Mouse (Mus musculus): ENCODE data around the gene Pla2g1b. TPM values are rescaled to one million over a fixed set of nuclear protein-coding genes. Genes with fewer than 3 reads are reported as not detected.
"Not testable (repeated sequence)": the region's sequence is repeated elsewhere in the genome, so short reads cannot be mapped to it uniquely, and the experiment has no call there.

Pla2g1b gene
- polyA plus RNA-seq, 1 experiment from 2014 or later = not detected

DNA sequence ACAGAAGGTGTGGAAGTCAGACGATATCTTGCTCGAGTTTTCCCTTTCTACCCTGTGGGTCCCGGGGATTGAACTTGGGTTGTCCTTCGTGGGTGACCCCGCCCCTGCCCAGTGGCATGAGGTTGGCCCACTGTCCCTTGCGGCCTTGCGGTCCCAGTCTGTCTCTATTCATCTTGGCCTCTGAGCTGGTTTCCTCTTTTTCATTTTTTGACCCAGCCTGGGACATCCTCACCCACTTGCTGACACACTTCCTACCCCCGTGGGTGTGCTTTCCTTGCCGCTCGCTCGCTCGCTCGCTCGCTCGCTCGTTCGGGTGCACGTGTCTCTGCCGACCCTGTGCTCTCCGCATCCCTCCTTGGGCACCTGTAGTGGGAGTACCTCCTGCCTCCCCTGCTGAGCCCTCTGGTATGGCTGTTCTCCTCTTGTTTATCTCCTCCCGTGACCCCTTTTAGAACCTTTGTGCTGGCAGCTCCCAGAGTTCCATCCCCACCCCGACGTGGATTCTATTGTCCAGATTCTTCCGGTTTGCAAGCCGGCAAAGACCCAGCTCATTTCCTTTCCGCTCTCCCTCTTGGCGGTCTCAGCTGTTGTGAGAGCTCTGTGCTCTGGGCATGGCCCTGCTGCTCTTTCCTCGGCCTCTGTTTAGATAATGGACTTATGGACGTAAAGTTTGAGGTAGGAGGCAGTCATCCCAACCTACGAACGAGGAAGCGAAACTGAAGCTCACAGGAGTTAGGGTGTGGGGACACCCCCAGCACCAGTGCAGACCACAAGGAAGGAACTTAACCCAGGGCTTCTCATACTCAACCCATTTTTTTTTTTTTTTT lies 50.2 kb downstream of the Pla2g1b start:
- peak overlapping the region; percentile 66 for H3K27ac ChIP-seq
- peaks cover 50% of the 10 kb centered on the region for H3K4me1 ChIP-seq
- no peaks in the 10 kb centered on the region for H3K27me3 ChIP-seq (ENCODE audit: poor library complexity, severe bottlenecking)
- WGBS = 86% methylated on average over 32 of the region's 32 CpGs
- DNase-seq (ENCODE audit: extremely low spot score, low spot score) = no peak
- H3K4me3 ChIP-seq = no peak overlapping the region
- H3K36me3 ChIP-seq (replicated peaks) = peaks cover 38% of the 10 kb centered on the region
- H3K9me3 ChIP-seq = no peaks in the 10 kb centered on the region

- WGBS = 92% methylated on average over 7 of the region's 7 CpGs
- H3K36me3 ChIP-seq (replicated peaks) = peaks cover 37% of the 10 kb centered on the region
- peaks cover 53% of the 10 kb centered on the region for H3K4me1 ChIP-seq
- no peaks in the 10 kb centered on the region for H3K27me3 ChIP-seq (ENCODE audit: poor library complexity, severe bottlenecking)
- no peak overlapping the region for H3K4me3 ChIP-seq
- DNase-seq (ENCODE audit: extremely low spot score, low spot score) = no peak
- H3K27ac ChIP-seq = no peak overlapping the region
- no peaks in the 10 kb centered on the region for H3K9me3 ChIP-seq
These were observed 50.8 kb downstream of the Pla2g1b start for GRCm38 (mm10) chr5:115516908-115517307.

DNA sequence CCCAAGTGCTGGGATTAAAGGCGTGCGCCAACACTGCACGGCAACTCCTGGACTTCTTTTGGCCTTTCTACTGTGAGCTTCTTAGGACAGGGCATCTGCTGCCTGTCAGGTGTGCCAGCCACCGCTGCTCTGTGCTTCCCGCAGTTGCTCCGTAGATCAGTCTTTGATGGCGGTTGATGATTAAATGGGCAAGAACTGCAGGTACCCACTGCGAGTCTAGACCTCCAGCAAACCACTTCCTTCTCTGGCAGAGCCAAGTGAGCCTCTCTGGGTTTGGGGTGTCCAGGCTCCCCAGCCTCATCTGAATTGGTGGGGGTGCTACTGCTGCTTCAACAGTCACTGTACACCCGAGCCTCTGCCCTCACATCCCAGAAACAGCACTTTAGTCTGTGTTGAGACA lies 51.4 kb downstream of the Pla2g1b start:
- Histone ChIP-seq H3K36me3 (replicated peaks) (peaks cover 33% of the 10 kb centered on the region), H3K9me3 (no peaks in the 10 kb centered on the region), H3K27ac (no peak overlapping the region), H3K4me1 (peaks cover 56% of the 10 kb centered on the region), H3K27me3 (ENCODE audit: poor library complexity, severe bottlenecking) (no peaks in the 10 kb centered on the region), H3K4me3 (no peak overlapping the region)
- 95% methylated on average over 9 of the region's 9 CpGs for WGBS
- no peak for DNase-seq (ENCODE audit: extremely low spot score, low spot score)

- Histone ChIP-seq H3K4me1 (peaks cover 63% of the 10 kb centered on the region), H3K36me3 (replicated peaks) (peaks cover 33% of the 10 kb centered on the region)
- DNase-seq (ENCODE audit: extremely low spot score, low spot score); H3K4me3 ChIP-seq; H3K27me3 ChIP-seq (ENCODE audit: poor library complexity, severe bottlenecking); H3K9me3 ChIP-seq; H3K27ac ChIP-seq: not testable (repeated sequence)
- WGBS = 97% methylated on average over 8 of the region's 8 CpGs
These were observed 52.2 kb downstream of the Pla2g1b start for GRCm38 (mm10) chr5:115518214-115518613.

DNA sequence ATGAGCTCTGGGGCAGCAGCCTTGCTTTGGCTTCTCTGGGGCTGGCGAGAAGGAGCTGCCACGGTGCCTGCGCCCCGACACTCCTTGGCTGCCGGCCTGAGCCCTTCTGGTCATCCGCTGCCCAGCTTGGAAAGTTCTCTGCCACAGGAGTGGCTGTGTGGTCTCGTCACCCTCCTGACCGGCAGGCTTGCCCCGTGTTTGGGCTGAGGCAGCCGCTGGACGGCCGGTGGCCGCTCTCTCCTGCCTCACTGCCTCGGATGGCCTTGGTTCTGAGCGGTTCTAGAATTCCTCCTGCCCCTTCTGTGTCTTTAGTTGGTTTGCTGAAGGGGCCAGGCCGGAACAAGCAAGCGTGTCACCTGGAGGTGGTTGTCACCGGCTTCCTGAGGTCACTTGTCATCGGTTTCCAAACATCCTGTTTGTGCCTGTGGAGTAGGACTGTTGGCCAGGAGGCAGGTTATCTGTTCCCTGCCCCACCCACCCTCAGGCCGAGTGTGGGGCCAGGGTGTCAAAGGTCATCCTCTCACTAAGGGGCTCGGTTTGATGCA lies 54.3 kb downstream of the Pla2g1b start:
- no peak for DNase-seq (ENCODE audit: extremely low spot score, low spot score)
- no peaks in the 10 kb centered on the region for H3K9me3 ChIP-seq

GRCm38 (mm10) chr5:115521553-115522461 lies 55.7 kb downstream of the Pla2g1b start:
- Histone ChIP-seq H3K4me3 (no peak overlapping the region), H3K9me3 (no peaks in the 10 kb centered on the region), H3K27me3 (ENCODE audit: poor library complexity, severe bottlenecking) (no peaks in the 10 kb centered on the region), H3K27ac (peak overlapping the region; percentile 69), H3K36me3 (replicated peaks) (peaks cover 15% of the 10 kb centered on the region), H3K4me1 (peaks cover 69% of the 10 kb centered on the region)
- 66% methylated on average over 21 of the region's 21 CpGs for WGBS
- DNase-seq (ENCODE audit: extremely low spot score, low spot score) = no peak

More for the DNA sequence above, 54.3 kb downstream of the Pla2g1b start:
- H3K27me3 ChIP-seq (ENCODE audit: poor library complexity, severe bottlenecking) = no peaks in the 10 kb centered on the region
- peak overlapping the region; percentile 69 for H3K27ac ChIP-seq
- H3K36me3 ChIP-seq (replicated peaks) = peaks cover 28% of the 10 kb centered on the region
- peaks cover 66% of the 10 kb centered on the region for H3K4me1 ChIP-seq
- 0 out of 2 replicates have a peak overlapping the region, but pooled peaks have one; percentile 1 for H3K4me3 ChIP-seq
- 74% methylated on average over 21 of the region's 21 CpGs for WGBS

- 83% methylated on average over 4 of the region's 4 CpGs for WGBS
- peaks cover 8% of the 10 kb centered on the region for H3K36me3 ChIP-seq (replicated peaks)
- no peaks in the 10 kb centered on the region for H3K9me3 ChIP-seq
- DNase-seq (ENCODE audit: extremely low spot score, low spot score) = no peak
- no peaks in the 10 kb centered on the region for H3K27me3 ChIP-seq (ENCODE audit: poor library complexity, severe bottlenecking)
- H3K27ac ChIP-seq = peak overlapping the region; percentile 81
- peaks cover 71% of the 10 kb centered on the region for H3K4me1 ChIP-seq
- no peak overlapping the region for H3K4me3 ChIP-seq
These were observed 56.5 kb downstream of the Pla2g1b start for GRCm38 (mm10) chr5:115522531-115522930.

GRCm38 (mm10) chr5:115522981-115523499 lies 57.0 kb downstream of the Pla2g1b start:
- Histone ChIP-seq H3K9me3 (no peaks in the 10 kb centered on the region), H3K27ac (peak overlapping the region; percentile 81), H3K4me1 (peaks cover 74% of the 10 kb centered on the region), H3K36me3 (replicated peaks) (peaks cover 6% of the 10 kb centered on the region; the same call in 1 of the 2 replicates), H3K27me3 (ENCODE audit: poor library complexity, severe bottlenecking) (no peaks in the 10 kb centered on the region), H3K4me3 (no peak overlapping the region)
- DNase-seq (ENCODE audit: extremely low spot score, low spot score) = no peak
- WGBS = 78% methylated on average over 15 of the region's 15 CpGs

DNA sequence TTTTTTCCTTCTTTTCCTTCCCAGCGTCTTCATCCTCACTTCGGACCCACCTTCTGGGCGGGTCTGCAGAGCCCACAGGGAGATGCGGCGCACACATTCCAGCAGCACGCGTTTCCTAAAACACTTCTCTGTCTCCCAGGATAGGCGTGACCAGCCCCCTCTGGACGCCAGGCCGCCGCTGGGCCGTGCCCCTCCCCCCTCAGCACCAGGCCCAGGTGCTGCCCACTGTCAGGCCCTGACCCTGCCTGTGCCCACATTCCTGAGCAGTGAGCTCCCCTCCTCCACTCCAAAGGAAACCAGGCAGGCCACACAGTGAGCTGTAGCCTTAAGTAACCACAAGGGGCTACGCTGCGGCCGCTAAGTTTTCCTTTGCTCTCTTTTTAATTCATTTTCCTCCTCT lies 57.9 kb downstream of the Pla2g1b start:
- H3K4me1 ChIP-seq = peaks cover 82% of the 10 kb centered on the region
- H3K9me3 ChIP-seq = no peaks in the 10 kb centered on the region
- H3K27me3 ChIP-seq (ENCODE audit: poor library complexity, severe bottlenecking) = no peaks in the 10 kb centered on the region
- H3K36me3 ChIP-seq (replicated peaks) = 0 out of 2 replicates have a peak, but pooled peaks cover 3% of the 10 kb centered on the region
- peak; percentile 60 for DNase-seq (ENCODE audit: extremely low spot score, low spot score)
- peak overlapping the region; percentile 30 for H3K4me3 ChIP-seq
- H3K27ac ChIP-seq = peak overlapping the region; percentile 81
- 5% methylated on average over 15 of the region's 15 CpGs for WGBS

Other genes starting within 250 kb of the Pla2g1b start
- 116 and 119 TPM in 2 replicates for gene Pop5, start 230.4 kb upstream of the Pla2g1b start, polyA plus RNA-seq (2016; fragmentation: Nextera tagmentation; extraction: Ambion mirVana)
- gene Rnf10, start 193.4 kb upstream of the Pla2g1b start, polyA plus RNA-seq (2016; fragmentation: Nextera tagmentation; extraction: Ambion mirVana) = 119 and 132 TPM in 2 replicates
- gene Coq5, start 186.6 kb upstream of the Pla2g1b start, polyA plus RNA-seq (2016; fragmentation: Nextera tagmentation; extraction: Ambion mirVana) = 58.7 and 58.8 TPM in 2 replicates
- gene Dynll1, start 165.3 kb upstream of the Pla2g1b start, polyA plus RNA-seq (2016; fragmentation: Nextera tagmentation; extraction: Ambion mirVana) = 1,650 and 1,695 TPM in 2 replicates
- gene Srsf9, start 139.1 kb upstream of the Pla2g1b start, polyA plus RNA-seq (2016; fragmentation: Nextera tagmentation; extraction: Ambion mirVana) = 399 and 417 TPM in 2 replicates
- gene Gatc, start 125.1 kb upstream of the Pla2g1b start, polyA plus RNA-seq (2016; fragmentation: Nextera tagmentation; extraction: Ambion mirVana) = 37.6 and 40.2 TPM in 2 replicates
- gene Triap1, start 125.0 kb upstream of the Pla2g1b start, polyA plus RNA-seq (2016; fragmentation: Nextera tagmentation; extraction: Ambion mirVana) = 56.6 and 57.7 TPM in 2 replicates
- 754 and 787 TPM in 2 replicates for gene Cox6a1, start 117.3 kb upstream of the Pla2g1b start, polyA plus RNA-seq (2016; fragmentation: Nextera tagmentation; extraction: Ambion mirVana)
- gene Msi1, start 36.7 kb upstream of the Pla2g1b start, polyA plus RNA-seq (2016; fragmentation: Nextera tagmentation; extraction: Ambion mirVana) = 142 and 158 TPM in 2 replicates
- 13.1 and 13.9 TPM in 2 replicates for gene Sirt4, start 18.5 kb downstream of the Pla2g1b start, polyA plus RNA-seq (2016; fragmentation: Nextera tagmentation; extraction: Ambion mirVana)
- gene Pxn, start 40.4 kb downstream of the Pla2g1b start, polyA plus RNA-seq (2016; fragmentation: Nextera tagmentation; extraction: Ambion mirVana) = 34.3 and 35.8 TPM in 2 replicates
- gene Rplp0, start 93.2 kb downstream of the Pla2g1b start, polyA plus RNA-seq (2016; fragmentation: Nextera tagmentation; extraction: Ambion mirVana) = 1,454 and 1,463 TPM in 2 replicates
- gene Gcn1l1, start 99.0 kb downstream of the Pla2g1b start, polyA plus RNA-seq (2016; fragmentation: Nextera tagmentation; extraction: Ambion mirVana) = 64.9 and 66.1 TPM in 2 replicates
- gene Rab35, start 165.6 kb downstream of the Pla2g1b start, polyA plus RNA-seq (2016; fragmentation: Nextera tagmentation; extraction: Ambion mirVana) = 11.2 and 12.4 TPM in 2 replicates

Measured in forebrain, embryonic 10.5 days (tissue).